In the genomic region with DNA sequence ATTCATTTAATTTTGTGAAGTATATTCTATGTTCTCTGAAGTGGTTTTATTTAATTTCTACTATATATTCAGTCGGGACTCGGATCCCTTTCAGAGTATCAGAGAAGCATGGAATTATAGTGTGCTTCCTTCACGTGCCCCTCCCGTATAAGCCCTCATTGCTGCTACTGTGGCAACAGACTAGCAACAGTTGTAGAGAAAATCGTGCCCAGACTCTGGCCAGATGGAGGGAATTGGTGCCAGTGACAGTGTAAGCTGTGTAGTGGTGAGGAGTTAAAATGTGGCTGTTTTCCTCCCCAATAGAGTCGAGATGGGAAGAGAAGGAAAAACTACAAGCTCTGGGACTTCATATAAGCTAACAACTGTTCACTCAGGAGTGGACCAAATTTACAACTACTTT, we compare ENCODE assay signal across 10 mouse cellular contexts.
A peak's percentile ranks its signal among the peaks of the same experiment; 100 is the strongest.
DNase-seq lines count a peak whose midpoint lies in the region; ATAC-seq and TF ChIP-seq lines count a peak whose summit lies in the region.
"Had no signal": no experiment of that assay in that cellular context is flagged by ENCODE, and none has a peak within 500 bp of the region (broad histone marks: within the 10 kb centered on the region; RNA-seq: fewer than 3 reads in every experiment).

No protein-coding gene starts in this region.

- H3K9me3 ChIP-seq in hindbrain, embryonic 16.5 days (ENCODE audit: control insufficient read depth, low read length), result no peaks in the 10 kb centered on the region
- no peaks in the 10 kb centered on the region for H3K9me3 ChIP-seq in limb, embryonic 10.5 days (replicated peaks)

- peak; percentile 92 for ATAC-seq in hindbrain, embryonic 16.5 days

- H3K4me2 ChIP-seq in hindbrain, embryonic 16.5 days (ENCODE audit: low read length), result no peak overlapping the region

- no peak overlapping the region for H3K27ac ChIP-seq in hindbrain, embryonic 16.5 days (ENCODE audit: low read depth, low read length)
- no peak overlapping the region for H3K27ac ChIP-seq in limb, embryonic 10.5 days

- no peak overlapping the region for H3K4me3 ChIP-seq in hindbrain, embryonic 16.5 days (ENCODE audit: low read length)
- no peak overlapping the region for H3K4me3 ChIP-seq in limb, embryonic 10.5 days

- H3K4me1 ChIP-seq in hindbrain, embryonic 16.5 days (ENCODE audit: control insufficient read depth, insufficient read depth, low read depth, low read length), result no peaks in the 10 kb centered on the region
- no peaks in the 10 kb centered on the region for H3K4me1 ChIP-seq in limb, embryonic 10.5 days

- no peak for TF ChIP-seq POLR2A in brain, embryonic 14.5 days (IDR thresholded peaks at IDR 0.05; ENCODE audit: borderline replicate concordance, extremely low read depth, insufficient read depth, insufficient read length, poor library complexity, severe bottlenecking)

- no peaks in the 10 kb centered on the region for H3K27me3 ChIP-seq in hindbrain, embryonic 16.5 days (replicated peaks; ENCODE audit: control insufficient read depth, insufficient read depth, low read length)
- no peaks in the 10 kb centered on the region for H3K27me3 ChIP-seq in limb, embryonic 10.5 days (ENCODE audit: low read depth, poor library complexity, severe bottlenecking)

- 57% methylated on average over 6 of the region's 6 CpGs for WGBS in hindbrain, embryonic 16.5 days
- 89% methylated on average over 6 of the region's 6 CpGs for WGBS in limb, embryonic 10.5 days

- DNase-seq in brain, embryonic 14.5 days (ENCODE audit: low read depth), result peak; percentile 80
- peak; percentile 39 for DNase-seq in cerebellum, adult 11-12 months
- peak; percentile 9 to 59 for DNase-seq in left cerebral cortex, postnatal 25 days (ENCODE audit: low spot score in 2 of 2)
- no peak for DNase-seq in kidney, adult 18-20 months
- DNase-seq in limb, embryonic 10.5 days (ENCODE audit: low spot score), result no peak
- no peak for DNase-seq in lung, postnatal 36 days
- DNase-seq: heart, adult 18-20 months; lung, postnatal 10 days; spleen, adult 18-20 months had no signal

- TF ChIP-seq CTCF in brain, embryonic 14.5 days (IDR thresholded peaks at IDR 0.05; ENCODE audit: borderline replicate concordance, extremely low read depth, insufficient read depth, insufficient read length), result no peak

- no peak overlapping the region for H3K9ac ChIP-seq in hindbrain, embryonic 16.5 days (ENCODE audit: low read depth, low read length)

- H3K36me3 ChIP-seq in hindbrain, embryonic 16.5 days (ENCODE audit: control insufficient read depth, insufficient read depth, low read length), result no peaks in the 10 kb centered on the region
- no peaks in the 10 kb centered on the region for H3K36me3 ChIP-seq in limb, embryonic 10.5 days

- intact Hi-C loops in left cerebral cortex, postnatal 25 days (cut with DNase I), result no loop called here

Comparison
In these comparisons a context has a peak if more than half of its experiments do, and no peak if none do; other contexts are left out.
1. DNase-seq: peak in brain, embryonic 14.5 days (single experiment), cerebellum, adult 11-12 months (single experiment) and left cerebral cortex, postnatal 25 days (2 of 2); none in kidney, adult 18-20 months (single experiment), limb, embryonic 10.5 days (single experiment) and lung, postnatal 36 days (single experiment).